Mouse (Mus musculus) monocyte, adult 5-6 weeks (primary cell): ENCODE data around the gene Mtg1. TPM values are rescaled to one million over a fixed set of nuclear protein-coding genes. Genes with fewer than 3 reads are reported as not detected.

Source experiments
- ATAC-seq: fragments of 153-309, 156-312 bp; replicated peaks from 2 replicates; pipeline ENCODE4 v1.8.0; 2017; ENCODE audit warnings: mild to moderate bottlenecking; ENCODE audit not compliant: low TSS enrichment, insufficient number of reproducible peaks, severe bottlenecking, poor library complexity, low FRiP score
- total RNA-seq: library from RNA; stranded (forward); fragments of 200-1000, 200-491, 200-594 nt; gene quantifications from 3 replicates; pipeline ENCODE4 v1.2.3, GENCODE M21; 2017

Mtg1 gene
- total RNA-seq, 1 experiment from 2014 or later = 4.4 TPM

- no peak for ATAC-seq
These were observed 43.3 kb downstream of the Mtg1 start for GRCm38 (mm10) chr7:140180692-140181091.

GRCm38 (mm10) chr7:140184206-140184605 is 46.8 kb downstream of the Mtg1 start:
- ATAC-seq = no peak

- ATAC-seq = no peak
These were observed 49.6 kb downstream of the Mtg1 start for GRCm38 (mm10) chr7:140186646-140187620.

- no peak for ATAC-seq
These were observed 50.5 kb downstream of the Mtg1 start for GRCm38 (mm10) chr7:140187721-140188390.

GRCm38 (mm10) chr7:140188391-140189328 is 51.3 kb downstream of the Mtg1 start:
- ATAC-seq = no peak

- no peak for ATAC-seq
These were observed 53.1 kb downstream of the Mtg1 start for GRCm38 (mm10) chr7:140190435-140190834.

- no peak for ATAC-seq
These were observed 55.1 kb downstream of the Mtg1 start for GRCm38 (mm10) chr7:140192445-140192844.

GRCm38 (mm10) chr7:140192851-140193250 is 55.5 kb downstream of the Mtg1 start:
- no peak for ATAC-seq

GRCm38 (mm10) chr7:140194031-140194430 is 56.7 kb downstream of the Mtg1 start:
- no peak for ATAC-seq

GRCm38 (mm10) chr7:140196002-140196401 is 58.6 kb downstream of the Mtg1 start:
- no peak for ATAC-seq

Other genes starting within 250 kb of the Mtg1 start
- gene Kndc1, start 242.9 kb upstream of the Mtg1 start, total RNA-seq = not detected in 3 replicates
- not detected in 3 replicates for gene Utf1, start 193.8 kb upstream of the Mtg1 start, total RNA-seq
- 1.5 TPM in 1 of 3 replicates, not detected in the others for gene 6430531B16Rik, start 158.8 kb upstream of the Mtg1 start, total RNA-seq
- gene Adam8, start 145.0 kb upstream of the Mtg1 start, total RNA-seq = 10.2 to 54.2 TPM (median 40.8 TPM) in 3 replicates
- 27.4 to 31.4 TPM (median 27.6 TPM) in 3 replicates for gene Zfp511, start 101.2 kb upstream of the Mtg1 start, total RNA-seq
- 16.3 to 28.9 TPM (median 26.9 TPM) in 3 replicates for gene Tubgcp2, start 100.9 kb upstream of the Mtg1 start, total RNA-seq
- not detected in 3 replicates for gene Msx3, start 88.5 kb upstream of the Mtg1 start, total RNA-seq
- gene Caly, start 55.0 kb upstream of the Mtg1 start, total RNA-seq = 0.68 TPM in 1 of 3 replicates, not detected in the others
- not detected in 3 replicates for gene Prap1, start 44.2 kb upstream of the Mtg1 start, total RNA-seq
- gene Fuom, start 35.1 kb upstream of the Mtg1 start, total RNA-seq = 2.8 to 7.7 TPM (median 4.5 TPM) in 3 replicates
- gene Paox, start 21.8 kb upstream of the Mtg1 start, total RNA-seq = 0.87 to 1.5 TPM (median 1.2 TPM) in 3 replicates
- gene Echs1, start 21.1 kb upstream of the Mtg1 start, total RNA-seq = 37.8 to 42.3 TPM (median 41.5 TPM) in 3 replicates
- not detected in 3 replicates for gene Sprn, start 17.3 kb downstream of the Mtg1 start, total RNA-seq
- not detected in 3 replicates for gene Olfr522, start 27.2 kb downstream of the Mtg1 start, total RNA-seq
- not detected in 3 replicates for gene Olfr523, start 35.7 kb downstream of the Mtg1 start, total RNA-seq
- gene Olfr524, start 68.4 kb downstream of the Mtg1 start, total RNA-seq = not detected in 3 replicates
- 0.39 to 0.48 TPM in 2 of 3 replicates, not detected in the other for gene Cd163l1, start 80.7 kb downstream of the Mtg1 start, total RNA-seq
- 0.85 to 2.5 TPM in 2 of 3 replicates, not detected in the other for gene 5830411N06Rik, start 109.7 kb downstream of the Mtg1 start, total RNA-seq
- not detected in 3 replicates for gene Olfr525, start 183.3 kb downstream of the Mtg1 start, total RNA-seq
- not detected in 3 replicates for gene Olfr527, start 196.5 kb downstream of the Mtg1 start, total RNA-seq
- not detected in 3 replicates for gene Olfr60, start 224.1 kb downstream of the Mtg1 start, total RNA-seq
- not detected in 3 replicates for gene Olfr530, start 238.8 kb downstream of the Mtg1 start, total RNA-seq